Mouse (Mus musculus) brain, embryonic 14.5 days (tissue): ENCODE data around the gene Mroh8. TPM values are rescaled to one million over a fixed set of nuclear protein-coding genes. Genes with fewer than 3 reads are reported as not detected.
"Not testable (repeated sequence)": the region's sequence is repeated elsewhere in the genome, so short reads cannot be mapped to it uniquely, and the experiment has no call there.

Source experiments
- DNase-seq: peaks from one replicate; pipeline ENCODE4 v3.0.0-alpha.2; 2011; ENCODE audit warnings: low read depth
- CTCF ChIP-seq: fragments of 200-500 bp; IDR thresholded peaks from 2 replicates; pipeline ENCODE4 v1.5.1; 2012; ENCODE audit warnings: inconsistent platforms, mild to moderate bottlenecking, moderate library complexity, borderline replicate concordance; ENCODE audit not compliant: insufficient read depth, insufficient read length; ENCODE audit errors: extremely low read depth
- POLR2A ChIP-seq: fragments of 200-500 bp; IDR thresholded peaks from 2 replicates; pipeline ENCODE4 v1.6.1; 2012; ENCODE audit warnings: mild to moderate bottlenecking, inconsistent platforms, borderline replicate concordance; ENCODE audit not compliant: poor library complexity, insufficient read depth, insufficient read length, severe bottlenecking; ENCODE audit errors: extremely low read depth
- polyA plus RNA-seq: library from polyadenylated mRNA; depleted of rRNA; stranded (reverse); fragments of >200 nt; gene quantifications from 2 replicates; pipeline ENCODE4 v1.2.3, GENCODE M21; 2012

Gene Mroh8
- polyA plus RNA-seq, 1 experiment, result 0.34 TPM

DNA sequence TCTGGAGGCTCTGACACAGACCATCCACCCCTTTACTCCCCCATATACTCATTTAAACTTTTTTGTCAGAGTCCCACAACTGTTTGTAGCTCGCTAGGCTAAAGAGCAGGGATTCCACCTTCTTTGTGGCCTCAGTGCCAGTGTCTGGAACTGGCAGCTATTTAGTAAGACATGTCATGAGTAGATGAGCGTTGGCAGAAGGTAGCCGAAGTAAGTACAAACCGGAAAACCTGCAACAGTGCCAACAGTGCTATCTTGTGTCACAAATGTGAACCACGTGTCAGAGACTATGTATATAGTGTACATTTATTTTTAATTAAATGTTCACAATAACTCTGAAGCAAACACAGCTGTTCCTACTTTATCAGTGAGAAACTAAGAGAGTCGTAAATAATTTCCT, 15.5 kb downstream of the Mroh8 start:
- TF ChIP-seq POLR2A (no peak), CTCF (no peak)
- no peak for DNase-seq

DNA sequence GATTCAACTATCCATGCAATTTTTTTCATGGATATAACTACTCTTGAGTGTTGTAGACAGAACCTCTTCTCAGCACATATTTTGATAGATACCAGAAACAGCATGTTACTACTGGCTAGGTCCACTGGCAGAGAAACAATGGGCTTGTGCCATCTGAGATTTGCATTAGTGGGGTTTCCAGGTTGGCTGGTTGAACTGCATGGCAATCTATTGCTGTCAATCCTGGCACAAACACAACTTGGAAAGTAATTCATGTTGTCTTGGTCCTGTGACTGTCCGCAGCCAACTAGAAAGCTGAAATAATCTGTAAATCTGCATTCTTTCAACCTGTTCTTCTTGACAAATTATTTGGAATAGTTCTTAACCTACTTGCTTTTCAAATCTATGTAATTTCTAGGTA, 16.2 kb downstream of the Mroh8 start:
- no peak for TF ChIP-seq POLR2A
- no peak for TF ChIP-seq CTCF
- DNase-seq, result no peak

DNA sequence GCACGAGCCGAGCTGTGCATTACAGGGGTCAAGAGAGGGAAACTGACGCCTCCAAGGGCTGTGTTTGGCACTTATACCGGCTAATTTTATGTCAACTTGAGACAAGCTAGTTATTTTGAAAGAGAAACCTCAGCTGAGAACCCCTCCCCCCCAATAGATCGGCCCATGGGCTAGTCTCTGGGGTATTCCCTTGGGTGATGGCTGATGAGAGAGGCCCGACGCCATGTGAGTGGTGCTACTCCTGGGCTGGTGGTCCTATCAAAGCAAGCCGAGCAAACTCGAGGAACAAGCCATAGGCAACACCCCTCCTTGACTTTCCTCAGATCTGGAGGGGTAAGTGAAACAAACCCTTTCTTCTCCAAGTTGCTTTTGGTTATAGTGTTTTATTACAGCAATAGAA, 16.8 kb downstream of the Mroh8 start:
- TF ChIP-seq POLR2A (no peak), CTCF (no peak)
- no peak for DNase-seq

DNA sequence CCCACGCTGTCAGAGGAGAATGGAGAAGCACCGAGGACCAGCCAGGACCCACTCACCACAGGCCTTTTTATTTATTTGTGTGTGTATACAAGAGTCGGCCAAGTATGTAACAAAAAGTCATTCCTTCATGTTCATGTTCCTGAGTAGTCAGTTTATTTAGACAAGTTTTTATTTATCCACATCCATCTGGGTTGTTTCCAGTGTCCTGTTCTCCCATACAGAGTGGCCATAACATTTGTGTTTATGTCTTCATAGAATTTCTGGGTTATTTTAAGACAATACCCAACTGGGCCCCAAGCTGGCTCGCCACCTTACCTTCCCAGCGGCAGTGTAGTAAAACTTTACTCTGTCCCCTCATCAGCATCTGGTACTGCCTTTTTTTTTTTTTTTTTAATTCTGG, 17.4 kb downstream of the Mroh8 start:
- TF ChIP-seq POLR2A (no peak), CTCF (no peak)
- no peak for DNase-seq

DNA sequence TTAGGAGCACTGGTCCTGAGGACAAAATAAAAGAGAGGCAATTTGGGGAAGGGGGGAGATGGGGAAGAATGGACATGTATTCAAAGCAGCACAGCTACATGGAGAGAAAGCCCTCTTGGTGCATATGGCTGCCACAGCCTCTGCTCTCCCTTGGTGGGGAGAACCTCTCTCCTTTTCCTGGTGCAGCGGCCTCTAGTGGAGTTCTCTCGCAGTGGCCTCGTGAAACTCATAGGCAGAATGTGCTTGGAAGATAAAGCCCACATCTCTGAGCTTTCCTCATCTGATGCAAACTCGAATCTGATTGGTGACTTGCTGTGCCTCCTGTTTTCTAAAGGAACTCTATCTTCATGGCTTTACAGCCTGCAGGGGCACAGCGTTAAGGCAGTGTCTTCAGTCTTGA, 19.6 kb downstream of the Mroh8 start:
- peak; percentile 63 for DNase-seq
- TF ChIP-seq CTCF, result peak; percentile 79
- TF ChIP-seq POLR2A, result no peak

GRCm38 (mm10) chr2:157248111-157248510, 31.2 kb downstream of the Mroh8 start:
- TF ChIP-seq CTCF, result no peak
- DNase-seq, result no peak

- TF ChIP-seq CTCF, result no peak
- TF ChIP-seq POLR2A, result no peak
- DNase-seq, result peak; percentile 4
Observed at GRCm38 (mm10) chr2:157245603-157246002, 33.7 kb downstream of the Mroh8 start.

DNA sequence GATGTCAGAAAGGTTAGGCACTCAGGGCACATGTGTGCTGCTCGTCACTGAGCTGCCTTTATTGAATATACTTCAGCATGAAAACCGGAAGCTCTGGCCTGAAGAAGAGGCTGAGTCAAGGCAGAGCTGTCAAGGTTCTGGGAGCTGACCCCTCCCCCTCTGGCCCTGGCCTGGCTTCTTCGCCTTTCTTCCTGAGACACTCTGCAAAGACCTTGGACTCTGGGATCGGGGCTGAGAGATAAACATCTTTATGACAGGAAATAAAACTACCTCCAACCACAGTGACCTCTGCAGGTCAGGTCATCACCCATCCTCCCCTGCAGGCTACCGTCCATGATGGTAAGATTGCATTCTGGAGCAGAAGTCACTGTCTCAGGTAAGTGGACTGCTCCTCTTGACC, 34.3 kb downstream of the Mroh8 start:
- no peak for DNase-seq
- TF ChIP-seq POLR2A (no peak), CTCF (no peak)

DNA sequence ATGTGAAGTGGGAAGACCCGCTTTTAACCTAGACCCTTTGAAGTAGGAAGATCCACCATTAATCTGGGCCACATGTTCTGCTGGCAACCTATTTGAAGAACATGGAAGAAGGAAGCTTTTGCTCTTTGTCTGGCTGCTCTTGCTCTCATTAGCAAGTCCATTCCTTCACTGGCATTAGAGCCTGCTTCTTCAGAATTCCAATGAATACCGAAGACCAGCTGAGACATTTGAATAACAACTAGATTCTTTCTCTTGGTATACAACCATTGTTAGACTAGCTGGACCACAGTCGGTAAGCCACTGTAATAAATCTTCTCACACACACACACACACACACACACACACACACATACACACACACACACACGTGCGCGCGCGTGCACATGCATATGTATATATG, 43.4 kb downstream of the Mroh8 start:
- peak; percentile 0 for DNase-seq
- TF ChIP-seq CTCF, result no peak
- no peak for TF ChIP-seq POLR2A

DNA sequence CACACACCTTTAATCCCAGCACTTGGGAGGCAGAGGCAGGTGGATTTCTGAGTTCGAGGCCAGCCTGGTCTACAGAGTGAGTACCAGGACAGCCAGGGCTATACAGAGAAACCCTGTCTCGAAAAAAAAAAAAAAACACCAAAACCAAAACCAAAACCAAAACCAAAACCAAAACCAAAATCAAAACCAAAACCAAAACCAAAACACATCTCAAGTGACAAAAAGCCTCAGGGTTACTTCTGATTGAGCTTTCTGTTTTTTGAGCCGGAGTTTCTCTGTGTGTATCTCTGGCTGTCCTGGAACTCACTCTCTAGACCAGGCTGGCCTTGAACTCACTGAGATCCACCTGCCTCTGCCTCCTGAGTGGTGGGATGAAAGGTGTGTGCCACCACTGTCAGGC, 57.4 kb downstream of the Mroh8 start:
- not testable (repeated sequence) for DNase-seq

- TF ChIP-seq POLR2A (no peak), CTCF (no peak)
- DNase-seq, result no peak
Observed at GRCm38 (mm10) chr2:157220108-157220507, 59.2 kb downstream of the Mroh8 start.

DNA sequence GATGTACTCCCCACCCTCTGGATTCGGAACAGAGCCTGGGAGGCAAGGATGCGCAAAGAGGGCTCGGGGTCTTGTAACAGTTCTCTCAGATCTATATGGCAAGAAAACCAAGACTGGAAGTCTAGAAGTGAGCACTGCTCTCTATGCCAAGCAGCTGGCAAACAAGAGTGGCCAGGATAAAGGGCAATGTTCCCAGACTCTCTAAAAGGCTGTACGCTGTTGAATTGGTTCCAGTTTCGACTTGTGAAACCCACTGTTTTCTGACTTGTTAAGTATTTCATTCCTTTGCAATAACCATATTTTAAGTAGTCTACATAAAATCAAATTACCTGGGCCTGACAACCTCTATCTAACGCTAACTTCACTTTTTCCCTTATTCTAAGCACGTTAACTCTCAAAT, 67.6 kb downstream of the Mroh8 start:
- peak; percentile 2 for DNase-seq

DNA sequence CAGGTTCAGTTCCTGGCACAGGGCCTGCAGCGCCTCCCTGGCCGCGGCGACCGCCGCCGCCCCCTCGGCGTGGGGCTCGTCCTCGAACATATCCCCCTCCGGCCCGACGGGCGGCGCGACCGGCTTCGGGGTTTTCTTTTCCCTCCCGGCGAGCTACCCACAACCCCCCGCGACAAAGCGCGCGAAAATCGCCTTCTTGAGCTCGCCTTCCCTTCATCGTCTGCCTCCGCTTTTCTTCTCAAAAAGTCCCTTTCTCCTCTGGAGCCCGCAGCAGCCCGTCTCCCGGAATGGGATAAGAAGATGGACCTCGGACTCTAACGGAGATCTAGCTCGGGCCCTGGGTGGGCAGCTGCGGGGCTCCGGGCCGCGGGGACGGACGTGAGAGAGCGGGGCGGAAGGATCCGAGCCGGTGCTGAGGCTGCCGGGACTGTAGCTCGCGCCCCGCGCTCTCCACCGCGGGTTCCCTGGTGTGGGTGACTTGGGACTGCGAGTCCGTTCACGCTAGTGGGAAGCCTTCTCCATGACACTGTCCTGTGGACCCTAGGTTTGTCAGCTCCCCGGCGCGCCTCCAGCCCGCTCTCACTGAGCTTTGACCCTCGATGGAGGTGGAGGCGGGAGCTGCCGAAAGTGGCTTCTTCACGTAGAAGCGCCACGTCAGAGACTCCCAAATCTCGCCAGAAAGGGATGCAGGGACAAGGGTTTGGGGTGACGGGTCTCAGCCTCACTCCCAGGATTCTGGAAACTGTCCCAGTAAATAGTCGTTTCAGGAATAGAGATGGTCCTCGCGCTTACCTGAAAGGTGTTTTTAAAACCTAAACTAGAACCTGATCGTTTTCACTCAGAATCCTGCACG, 74.8 kb downstream of the Mroh8 start, which contains the start of gene Rbl1:
TSS of gene Rbl1 (minus strand) at position 169 of the 853 bp plus-strand sequence.
- TF ChIP-seq CTCF (0 out of 2 replicates have a peak, but pooled peaks have one; percentile 2), POLR2A (peak; percentile 82)

More for the DNA sequence above, 67.6 kb downstream of the Mroh8 start:
- TF ChIP-seq POLR2A (no peak), CTCF (no peak)

More for the DNA sequence above, 74.8 kb downstream of the Mroh8 start, which contains the start of gene Rbl1:
- DNase-seq, result peak; percentile 98
